Mouse (Mus musculus): ENCODE data around the gene Synm. TPM values are rescaled to one million over a fixed set of nuclear protein-coding genes. Genes with fewer than 3 reads are reported as not detected.

The Synm gene
- polyA plus RNA-seq, 1 experiment, result 8.5 TPM

- H3K27me3 ChIP-seq (ENCODE audit: control insufficient read depth, insufficient read depth, low read length), result no peaks in the 10 kb centered on the region
- no peaks in the 10 kb centered on the region for H3K4me1 ChIP-seq (replicated peaks; ENCODE audit: control insufficient read depth, insufficient read depth, low read length)
- no peak overlapping the region for H3K27ac ChIP-seq (ENCODE audit: control insufficient read depth, insufficient read depth, low read length)
- DNase-seq, result no peak
- WGBS, result 76% methylated on average over 8 of the region's 8 CpGs
- TF ChIP-seq CTCF (IDR thresholded peaks at IDR 0.05; ENCODE audit: borderline replicate concordance, control insufficient read depth, extremely low read depth, insufficient read depth, low read length, poor library complexity) (no peak), POLR2A (IDR thresholded peaks at IDR 0.05; ENCODE audit: control insufficient read depth, extremely low read depth, insufficient read depth, low read length, poor library complexity) (no peak)
- no peaks in the 10 kb centered on the region for H3K36me3 ChIP-seq (ENCODE audit: control insufficient read depth, insufficient read depth, low read length)
- no peak overlapping the region for H3K4me3 ChIP-seq (ENCODE audit: control insufficient read depth, insufficient read depth, low read length)
Observed at GRCm38 (mm10) chr7:67797065-67797464, 37.5 kb upstream of the Synm start.

- no peak overlapping the region for H3K4me3 ChIP-seq (ENCODE audit: control insufficient read depth, insufficient read depth, low read length)
- TF ChIP-seq CTCF (IDR thresholded peaks at IDR 0.05; ENCODE audit: borderline replicate concordance, control insufficient read depth, extremely low read depth, insufficient read depth, low read length, poor library complexity) (no peak), POLR2A (IDR thresholded peaks at IDR 0.05; ENCODE audit: control insufficient read depth, extremely low read depth, insufficient read depth, low read length, poor library complexity) (no peak)
- no peaks in the 10 kb centered on the region for H3K36me3 ChIP-seq (ENCODE audit: control insufficient read depth, insufficient read depth, low read length)
- peaks cover 2% of the 10 kb centered on the region for H3K4me1 ChIP-seq (replicated peaks; ENCODE audit: control insufficient read depth, insufficient read depth, low read length)
- no peak for DNase-seq
- WGBS, result 87% methylated on average over 7 of the region's 7 CpGs
- no peaks in the 10 kb centered on the region for H3K27me3 ChIP-seq (ENCODE audit: control insufficient read depth, insufficient read depth, low read length)
- H3K27ac ChIP-seq (ENCODE audit: control insufficient read depth, insufficient read depth, low read length), result no peak overlapping the region
Observed at GRCm38 (mm10) chr7:67793449-67793848, 33.9 kb upstream of the Synm start.

GRCm38 (mm10) chr7:67791256-67791655 is 31.7 kb upstream of the Synm start:
- WGBS, result 80% methylated on average over 7 of the region's 7 CpGs
- TF ChIP-seq POLR2A (IDR thresholded peaks at IDR 0.05; ENCODE audit: control insufficient read depth, extremely low read depth, insufficient read depth, low read length, poor library complexity) (no peak), CTCF (IDR thresholded peaks at IDR 0.05; ENCODE audit: borderline replicate concordance, control insufficient read depth, extremely low read depth, insufficient read depth, low read length, poor library complexity) (no peak)
- Histone ChIP-seq H3K27ac (ENCODE audit: control insufficient read depth, insufficient read depth, low read length) (no peak overlapping the region), H3K27me3 (ENCODE audit: control insufficient read depth, insufficient read depth, low read length) (no peaks in the 10 kb centered on the region), H3K4me1 (replicated peaks; ENCODE audit: control insufficient read depth, insufficient read depth, low read length) (peaks cover 2% of the 10 kb centered on the region), H3K36me3 (ENCODE audit: control insufficient read depth, insufficient read depth, low read length) (no peaks in the 10 kb centered on the region), H3K4me3 (ENCODE audit: control insufficient read depth, insufficient read depth, low read length) (no peak overlapping the region)
- DNase-seq, result no peak

- no peak overlapping the region for H3K4me3 ChIP-seq (ENCODE audit: control insufficient read depth, insufficient read depth, low read length)
- H3K27me3 ChIP-seq (ENCODE audit: control insufficient read depth, insufficient read depth, low read length), result no peaks in the 10 kb centered on the region
- no peak overlapping the region for H3K27ac ChIP-seq (ENCODE audit: control insufficient read depth, insufficient read depth, low read length)
- 19% methylated on average over 10 of the region's 10 CpGs for WGBS
- H3K4me1 ChIP-seq (replicated peaks; ENCODE audit: control insufficient read depth, insufficient read depth, low read length), result peaks cover 2% of the 10 kb centered on the region
- no peaks in the 10 kb centered on the region for H3K36me3 ChIP-seq (ENCODE audit: control insufficient read depth, insufficient read depth, low read length)
- TF ChIP-seq POLR2A (IDR thresholded peaks at IDR 0.05; ENCODE audit: control insufficient read depth, extremely low read depth, insufficient read depth, low read length, poor library complexity) (no peak), CTCF (IDR thresholded peaks at IDR 0.05; ENCODE audit: borderline replicate concordance, control insufficient read depth, extremely low read depth, insufficient read depth, low read length, poor library complexity) (no peak)
- DNase-seq, result peak; percentile 64
Observed at GRCm38 (mm10) chr7:67788713-67789112, 29.2 kb upstream of the Synm start.

- WGBS, result 85% methylated on average over 2 of the region's 2 CpGs
- no peak for DNase-seq
- no peak for TF ChIP-seq CTCF (IDR thresholded peaks at IDR 0.05; ENCODE audit: borderline replicate concordance, control insufficient read depth, extremely low read depth, insufficient read depth, low read length, poor library complexity)
- Histone ChIP-seq H3K27ac (ENCODE audit: control insufficient read depth, insufficient read depth, low read length) (no peak overlapping the region), H3K4me3 (ENCODE audit: control insufficient read depth, insufficient read depth, low read length) (no peak overlapping the region), H3K27me3 (ENCODE audit: control insufficient read depth, insufficient read depth, low read length) (no peaks in the 10 kb centered on the region), H3K36me3 (ENCODE audit: control insufficient read depth, insufficient read depth, low read length) (no peaks in the 10 kb centered on the region), H3K4me1 (replicated peaks; ENCODE audit: control insufficient read depth, insufficient read depth, low read length) (peaks cover 2% of the 10 kb centered on the region)
Observed at GRCm38 (mm10) chr7:67787861-67788260, 28.3 kb upstream of the Synm start.

- no peak overlapping the region for H3K27ac ChIP-seq (ENCODE audit: control insufficient read depth, insufficient read depth, low read length)
- DNase-seq, result no peak
- 84% methylated on average over 12 of the region's 12 CpGs for WGBS
- no peaks in the 10 kb centered on the region for H3K27me3 ChIP-seq (ENCODE audit: control insufficient read depth, insufficient read depth, low read length)
- H3K4me1 ChIP-seq (replicated peaks; ENCODE audit: control insufficient read depth, insufficient read depth, low read length), result no peaks in the 10 kb centered on the region
- no peak overlapping the region for H3K4me3 ChIP-seq (ENCODE audit: control insufficient read depth, insufficient read depth, low read length)
- no peaks in the 10 kb centered on the region for H3K36me3 ChIP-seq (ENCODE audit: control insufficient read depth, insufficient read depth, low read length)
- TF ChIP-seq POLR2A (IDR thresholded peaks at IDR 0.05; ENCODE audit: control insufficient read depth, extremely low read depth, insufficient read depth, low read length, poor library complexity) (no peak), CTCF (IDR thresholded peaks at IDR 0.05; ENCODE audit: borderline replicate concordance, control insufficient read depth, extremely low read depth, insufficient read depth, low read length, poor library complexity) (no peak)
Observed at GRCm38 (mm10) chr7:67776636-67777305, 17.2 kb upstream of the Synm start.

GRCm38 (mm10) chr7:67775623-67776022 is 16.1 kb upstream of the Synm start:
- H3K36me3 ChIP-seq (ENCODE audit: control insufficient read depth, insufficient read depth, low read length), result no peaks in the 10 kb centered on the region
- no peaks in the 10 kb centered on the region for H3K27me3 ChIP-seq (ENCODE audit: control insufficient read depth, insufficient read depth, low read length)
- DNase-seq, result no peak
- WGBS, result 50% methylated on average over 3 of the region's 3 CpGs
- H3K27ac ChIP-seq (ENCODE audit: control insufficient read depth, insufficient read depth, low read length), result no peak overlapping the region
- H3K4me1 ChIP-seq (replicated peaks; ENCODE audit: control insufficient read depth, insufficient read depth, low read length), result no peaks in the 10 kb centered on the region
- no peak overlapping the region for H3K4me3 ChIP-seq (ENCODE audit: control insufficient read depth, insufficient read depth, low read length)
- no peak for TF ChIP-seq POLR2A (IDR thresholded peaks at IDR 0.05; ENCODE audit: control insufficient read depth, extremely low read depth, insufficient read depth, low read length, poor library complexity)
- no peak for TF ChIP-seq CTCF (IDR thresholded peaks at IDR 0.05; ENCODE audit: borderline replicate concordance, control insufficient read depth, extremely low read depth, insufficient read depth, low read length, poor library complexity)
